Mouse (Mus musculus) hindbrain, embryonic 11.5 days (tissue): ENCODE results near the gene Eps8l1. TPM values are rescaled to one million over a fixed set of nuclear protein-coding genes. Genes with fewer than 3 reads are reported as not detected.
A peak's percentile ranks its signal among the peaks of the same experiment; 100 is the strongest.
"Not testable (repeated sequence)": the region's sequence is repeated elsewhere in the genome, so short reads cannot be mapped to it uniquely, and the experiment has no call there.

Source experiments
- ATAC-seq: fragments of 200-750 bp; cut with Nextera tagmentation; 2 replicates; pipeline ENCODE4 v1.8.0; 2017; ENCODE audit warnings: mild to moderate bottlenecking, moderate TSS enrichment, moderate library complexity; ENCODE audit not compliant: low FRiP score
- DNase-seq: peaks from one replicate; pipeline ENCODE4 v3.0.0-alpha.2; 2015; ENCODE audit warnings: low spot score
- H3K27ac ChIP-seq: fragments of 300-500 bp; sonication (generic); 2 replicates; pipeline ENCODE4 v1.5.1; 2014; ENCODE audit warnings: mild to moderate bottlenecking, low read depth, low read length
- H3K27me3 ChIP-seq: fragments of 300-500 bp; sonication (generic); 2 replicates; pipeline ENCODE4 v1.6.1; 2014; ENCODE audit warnings: mild to moderate bottlenecking, low read length, moderate library complexity, mixed read lengths; ENCODE audit not compliant: control insufficient read depth, insufficient read depth
- H3K36me3 ChIP-seq: fragments of 300-500 bp; sonication (generic); 2 replicates; pipeline ENCODE4 v1.6.1; 2014; ENCODE audit warnings: mild to moderate bottlenecking, low read length, moderate library complexity, mixed read lengths; ENCODE audit not compliant: control insufficient read depth, insufficient read depth
- H3K4me1 ChIP-seq: fragments of 300-500 bp; sonication (generic); replicated peaks from 2 replicates; pipeline ENCODE4 v1.6.1; 2014; ENCODE audit warnings: low read length, mixed read lengths; ENCODE audit not compliant: control insufficient read depth, insufficient read depth
- H3K4me2 ChIP-seq: fragments of 300-500 bp; sonication (generic); replicated peaks from 2 replicates; pipeline ENCODE4 v1.6.1; 2014; ENCODE audit warnings: mild to moderate bottlenecking, low read depth, low read length
- H3K4me3 ChIP-seq: fragments of 300-500 bp; sonication (generic); 2 replicates; pipeline ENCODE4 v1.5.1; 2014; ENCODE audit warnings: low read depth, low read length
- H3K9ac ChIP-seq: fragments of 300-500 bp; sonication (generic); 2 replicates; pipeline ENCODE4 v1.6.1; 2014; ENCODE audit warnings: low read depth, low read length
- H3K9me3 ChIP-seq: fragments of 300-500 bp; sonication (generic); 2 replicates; pipeline ENCODE4 v1.6.1; 2016; ENCODE audit warnings: low read length; ENCODE audit not compliant: control insufficient read depth
- WGBS: fragments of 180-500 bp; shearing (Covaris S2); extraction: QIAGEN DNeasy Blood & Tissue Kit; methylation state at CpG from one replicate; pipeline ENCODE4 v1.1.7; 2014; 5-methylcytosine and 5-hydroxymethylcytosine counted together
- polyA plus RNA-seq: library from polyadenylated mRNA; unstranded; fragments of >200 nt; fragmentation: Nextera tagmentation; extraction: Ambion mirVana; gene quantifications from 2 replicates; pipeline ENCODE4 v1.2.1, GENCODE M21; 2014

Gene Eps8l1
- 4.6 and 4.9 TPM in 2 replicates for polyA plus RNA-seq

GRCm38 (mm10) chr7:4460576-4461434 is at the start of gene Eps8l1:
Eps8l1 (plus strand) TSS chr7:4460674.
- H3K4me3 ChIP-seq, result no peak within 1 kb of the TSS

GRCm38 (mm10) chr7:4412406-4412805 is 48.1 kb upstream of the Eps8l1 start:
- DNase-seq, H3K9me3 ChIP-seq, H3K27ac ChIP-seq, H3K4me2 ChIP-seq, H3K4me1 ChIP-seq, ATAC-seq, H3K27me3 ChIP-seq, H3K36me3 ChIP-seq, H3K4me3 ChIP-seq, H3K9ac ChIP-seq: not testable (repeated sequence)
- WGBS, result 96% methylated on average over 15 of the region's 15 CpGs

More at GRCm38 (mm10) chr7:4460576-4461434, at the start of gene Eps8l1:
- Histone ChIP-seq H3K4me2 (no peak within 1 kb of the TSS), H3K36me3 (no peaks in the 10 kb centered on the region), H3K9me3 (no peaks in the 10 kb centered on the region), H3K27ac (no peak within 1 kb of the TSS), H3K4me1 (no peaks in the 10 kb centered on the region), H3K9ac (no peak within 1 kb of the TSS), H3K27me3 (no peaks in the 10 kb centered on the region)
- DNase-seq (no peak), ATAC-seq (peak; percentile 10; the same call in 1 of the 2 replicates)
- WGBS, result 67% methylated on average over 13 of the region's 16 CpGs

GRCm38 (mm10) chr7:4419681-4420080 is 40.8 kb upstream of the Eps8l1 start:
- no peaks in the 10 kb centered on the region for H3K4me1 ChIP-seq
- H3K4me3 ChIP-seq, result no peak overlapping the region
- H3K36me3 ChIP-seq, result no peaks in the 10 kb centered on the region
- H3K27me3 ChIP-seq, result no peaks in the 10 kb centered on the region
- H3K27ac ChIP-seq, result no peak overlapping the region
- H3K4me2 ChIP-seq, result no peak overlapping the region
- 83% methylated on average over 6 of the region's 6 CpGs for WGBS
- H3K9ac ChIP-seq, result no peak overlapping the region
- H3K9me3 ChIP-seq, result no peaks in the 10 kb centered on the region
- no peak for DNase-seq
- ATAC-seq, result no peak

GRCm38 (mm10) chr7:4420230-4420629 is 40.2 kb upstream of the Eps8l1 start:
- ATAC-seq (no peak), DNase-seq (no peak)
- Histone ChIP-seq H3K9me3 (no peaks in the 10 kb centered on the region), H3K27ac (no peak overlapping the region), H3K4me3 (no peak overlapping the region), H3K36me3 (no peaks in the 10 kb centered on the region), H3K4me1 (no peaks in the 10 kb centered on the region), H3K9ac (no peak overlapping the region), H3K4me2 (no peak overlapping the region), H3K27me3 (no peaks in the 10 kb centered on the region)
- 66% methylated on average over 4 of the region's 4 CpGs for WGBS

- ATAC-seq (peak; percentile 93), DNase-seq (peak; percentile 93)
- no peaks in the 10 kb centered on the region for H3K27me3 ChIP-seq
- no peaks in the 10 kb centered on the region for H3K4me1 ChIP-seq
- H3K9me3 ChIP-seq, result no peaks in the 10 kb centered on the region
- no peak overlapping the region for H3K4me3 ChIP-seq
- 76% methylated on average over 7 of the region's 7 CpGs for WGBS
- peaks cover 3% of the 10 kb centered on the region; the same call in 1 of the 2 replicates for H3K36me3 ChIP-seq
- no peak overlapping the region for H3K27ac ChIP-seq
- no peak overlapping the region for H3K4me2 ChIP-seq
- no peak overlapping the region for H3K9ac ChIP-seq
These were observed 33.1 kb upstream of the Eps8l1 start for GRCm38 (mm10) chr7:4427161-4427912.

GRCm38 (mm10) chr7:4430246-4430844 is 30.1 kb upstream of the Eps8l1 start:
- ATAC-seq, result no peak
- H3K9ac ChIP-seq, result no peak overlapping the region
- H3K27me3 ChIP-seq, result no peaks in the 10 kb centered on the region
- H3K36me3 ChIP-seq, result peaks cover 3% of the 10 kb centered on the region; the same call in 1 of the 2 replicates
- no peak overlapping the region for H3K4me3 ChIP-seq
- no peak overlapping the region for H3K27ac ChIP-seq
- DNase-seq, result no peak
- no peaks in the 10 kb centered on the region for H3K9me3 ChIP-seq
- no peak overlapping the region for H3K4me2 ChIP-seq
- WGBS, result 96% methylated on average over 9 of the region's 9 CpGs
- H3K4me1 ChIP-seq, result no peaks in the 10 kb centered on the region

- Histone ChIP-seq H3K4me3 (no peak overlapping the region), H3K9me3 (no peaks in the 10 kb centered on the region), H3K27ac (no peak overlapping the region), H3K36me3 (peaks cover 3% of the 10 kb centered on the region; the same call in 1 of the 2 replicates), H3K4me1 (no peaks in the 10 kb centered on the region), H3K4me2 (no peak overlapping the region), H3K27me3 (no peaks in the 10 kb centered on the region), H3K9ac (no peak overlapping the region)
- WGBS, result 81% methylated on average over 6 of the region's 6 CpGs
- ATAC-seq (no peak), DNase-seq (peak; percentile 85)
These were observed 28.9 kb upstream of the Eps8l1 start for GRCm38 (mm10) chr7:4431548-4431947.

- ATAC-seq, result no peak
These were observed 28.4 kb upstream of the Eps8l1 start for GRCm38 (mm10) chr7:4432026-4432425.

More at GRCm38 (mm10) chr7:4432026-4432425, 28.4 kb upstream of the Eps8l1 start:
- H3K9me3 ChIP-seq, result no peaks in the 10 kb centered on the region
- H3K27me3 ChIP-seq, result no peaks in the 10 kb centered on the region
- H3K4me2 ChIP-seq, result no peak overlapping the region
- DNase-seq, result no peak
- H3K9ac ChIP-seq, result no peak overlapping the region
- no peak overlapping the region for H3K27ac ChIP-seq
- H3K36me3 ChIP-seq, result peaks cover 3% of the 10 kb centered on the region; the same call in 1 of the 2 replicates
- H3K4me3 ChIP-seq, result no peak overlapping the region
- no peaks in the 10 kb centered on the region for H3K4me1 ChIP-seq
- WGBS, result 85% methylated on average over 8 of the region's 8 CpGs
